Mouse (Mus musculus) CH12.LX (cell line): ENCODE results near the gene Gcnt1. TPM values are rescaled to one million over a fixed set of nuclear protein-coding genes. Genes with fewer than 3 reads are reported as not detected.

Source experiments
- DNase-seq: peaks from one replicate; pipeline ENCODE4 v3.0.0-alpha.2; 2013; ENCODE audit errors: extremely low read depth
- H3K27ac ChIP-seq: 2 replicates; pipeline ENCODE4 v1.5.1; 2012; ENCODE audit warnings: low read depth, mild to moderate bottlenecking, control low read depth, moderate library complexity; ENCODE audit not compliant: insufficient read depth
- H3K27me3 ChIP-seq: replicated peaks from 2 replicates; pipeline ENCODE3; 2012; ENCODE audit warnings: inconsistent platforms
- H3K36me3 ChIP-seq, 2 experiments: replicated peaks in 1 of 2; 2 replicates each; pipeline versions ENCODE3 to v1.6.1; 2012; ENCODE audit warnings: inconsistent platforms in 1 of 2, low read length in 1 of 2, mild to moderate bottlenecking in 1 of 2, mixed read lengths in 1 of 2, moderate library complexity in 1 of 2; ENCODE audit not compliant: control insufficient read depth in 1 of 2, insufficient read depth in 1 of 2
- H3K4me1 ChIP-seq, 2 experiments: 2 replicates each; pipeline ENCODE4 v1.6.1; 2012; ENCODE audit warnings: inconsistent platforms in 1 of 2, moderate library complexity in 1 of 2; ENCODE audit not compliant: insufficient read depth in 2 of 2, control insufficient read depth in 1 of 2
- H3K4me2 ChIP-seq: 2 replicates; pipeline ENCODE4 v1.6.1; 2012; ENCODE audit warnings: low read depth, mild to moderate bottlenecking, control low read depth; ENCODE audit not compliant: poor library complexity, insufficient read depth, severe bottlenecking
- H3K4me3 ChIP-seq, 3 experiments: fragments of 150-350 bp in 1 of 3; sonication (generic) in 1 of 3; replicated peaks in 1 of 3; 2 replicates each; pipeline versions ENCODE3 to v1.5.1; 2011 to 2012; ENCODE audit warnings: low read depth in 2 of 3, low read length in 2 of 3, mild to moderate bottlenecking in 2 of 3, moderate library complexity in 2 of 3, control low read depth in 1 of 3, improper control_type of control experiment in 1 of 3, inconsistent platforms in 1 of 3, mixed read lengths in 1 of 3; ENCODE audit not compliant: poor library complexity in 1 of 3
- H3K79me2 ChIP-seq: replicated peaks from 2 replicates; pipeline ENCODE4 v1.6.1; 2012; ENCODE audit warnings: mild to moderate bottlenecking, moderate library complexity; ENCODE audit not compliant: control insufficient read depth, poor library complexity, insufficient read depth, severe bottlenecking; ENCODE audit errors: extremely low read depth
- H3K9ac ChIP-seq: 2 replicates; pipeline ENCODE4 v1.6.1; 2012; ENCODE audit warnings: low read depth, mild to moderate bottlenecking, control low read depth, moderate library complexity; ENCODE audit not compliant: insufficient read depth
- H3K9me3 ChIP-seq: replicated peaks from 2 replicates; pipeline ENCODE3; 2012; ENCODE audit warnings: low read length, inconsistent platforms, mixed read lengths
- BHLHE40 ChIP-seq: IDR thresholded peaks from 2 replicates; pipeline ENCODE4 v1.6.1; 2011; ENCODE audit warnings: mild to moderate bottlenecking, low read depth, low read length, improper control_type of control experiment
- CHD1 ChIP-seq: IDR thresholded peaks from 2 replicates; pipeline ENCODE4 v1.6.1; 2012; ENCODE audit warnings: low read depth, low read length, improper control_type of control experiment, inconsistent platforms
- CTCF ChIP-seq, 2 experiments: IDR thresholded peaks in 1 of 2; conservative IDR thresholded peaks in 1 of 2; 2 replicates each; pipeline ENCODE4 v1.5.1; 2011 to 2012; ENCODE audit warnings: low read depth in 2 of 2, low read length in 2 of 2, improper control_type of control experiment in 1 of 2, inconsistent platforms in 1 of 2, mild to moderate bottlenecking in 1 of 2, moderate library complexity in 1 of 2
- ELF1 ChIP-seq: IDR thresholded peaks from 2 replicates; pipeline ENCODE4 v1.6.1; 2014; ENCODE audit warnings: low read depth, mild to moderate bottlenecking, inconsistent platforms, low read length, improper control_type of control experiment
- EP300 ChIP-seq: IDR thresholded peaks from 2 replicates; pipeline ENCODE4 v1.6.1; 2011; ENCODE audit warnings: low read length, improper control_type of control experiment
- ETS1 ChIP-seq: conservative IDR thresholded peaks from 2 replicates; pipeline ENCODE4 v1.6.1; 2012; ENCODE audit warnings: low read depth, mild to moderate bottlenecking, inconsistent platforms, low read length, improper control_type of control experiment, moderate library complexity
- GABPA ChIP-seq: IDR thresholded peaks from 2 replicates; pipeline ENCODE4 v1.6.1; 2012; ENCODE audit warnings: low read depth, low read length, improper control_type of control experiment, inconsistent platforms; ENCODE audit not compliant: insufficient replicate concordance
- HCFC1 ChIP-seq: IDR thresholded peaks from 2 replicates; pipeline ENCODE4 v1.6.1; 2012; ENCODE audit warnings: low read depth, mild to moderate bottlenecking, inconsistent platforms, low read length, improper control_type of control experiment
- IRF4 ChIP-seq: IDR thresholded peaks from 2 replicates; pipeline ENCODE4 v1.6.1; 2014; ENCODE audit warnings: low read depth, mild to moderate bottlenecking, inconsistent platforms, low read length, improper control_type of control experiment
- JUN ChIP-seq: IDR thresholded peaks from 2 replicates; pipeline ENCODE4 v1.6.1; 2011; ENCODE audit warnings: low read depth, mild to moderate bottlenecking, low read length, improper control_type of control experiment, moderate library complexity; ENCODE audit not compliant: insufficient read depth
- MAX ChIP-seq: IDR thresholded peaks from 2 replicates; pipeline ENCODE4 v1.6.1; 2011; ENCODE audit warnings: low read length, improper control_type of control experiment
- MAZ ChIP-seq: IDR thresholded peaks from 2 replicates; pipeline ENCODE4 v1.6.1; 2012; ENCODE audit warnings: low read depth, mild to moderate bottlenecking, inconsistent platforms, low read length, improper control_type of control experiment, moderate library complexity
- MEF2A ChIP-seq: IDR thresholded peaks from 2 replicates; pipeline ENCODE4 v1.6.1; 2014; ENCODE audit warnings: low read depth, mild to moderate bottlenecking, inconsistent platforms, low read length, improper control_type of control experiment, borderline replicate concordance
- MXI1 ChIP-seq: IDR thresholded peaks from 2 replicates; pipeline ENCODE4 v1.6.1; 2011; ENCODE audit warnings: mild to moderate bottlenecking, low read depth, low read length, improper control_type of control experiment
- MYC ChIP-seq: IDR thresholded peaks from 2 replicates; pipeline ENCODE4 v1.6.1; 2011; ENCODE audit warnings: low read depth, mild to moderate bottlenecking, improper control_type of control experiment, low read length
- NELFE ChIP-seq: IDR thresholded peaks from 2 replicates; pipeline ENCODE4 v1.6.1; 2011; ENCODE audit warnings: low read depth, low read length, improper control_type of control experiment
- NRF1 ChIP-seq: IDR thresholded peaks from 2 replicates; pipeline ENCODE4 v1.6.1; 2014; ENCODE audit warnings: low read depth, mild to moderate bottlenecking, inconsistent platforms, low read length, improper control_type of control experiment, moderate library complexity
- PAX5 ChIP-seq: IDR thresholded peaks from 2 replicates; pipeline ENCODE4 v1.6.1; 2012; ENCODE audit warnings: low read length, inconsistent platforms, mixed read lengths
- POLR2A ChIP-seq: IDR thresholded peaks from 2 replicates; pipeline ENCODE4 v1.6.1; 2011; ENCODE audit warnings: low read depth, mild to moderate bottlenecking, improper control_type of control experiment, low read length
- RAD21 ChIP-seq: IDR thresholded peaks from 2 replicates; pipeline ENCODE4 v1.6.1; 2011; ENCODE audit warnings: low read depth, mild to moderate bottlenecking, low read length, improper control_type of control experiment, moderate library complexity
- SIN3A ChIP-seq: IDR thresholded peaks from 2 replicates; pipeline ENCODE4 v1.6.1; 2012; ENCODE audit warnings: low read length, improper control_type of control experiment, inconsistent platforms
- SMC3 ChIP-seq: IDR thresholded peaks from 2 replicates; pipeline ENCODE4 v1.6.1; 2011; ENCODE audit warnings: low read depth, low read length, improper control_type of control experiment
- TCF12 ChIP-seq: IDR thresholded peaks from 2 replicates; pipeline ENCODE4 v1.6.1; 2014; ENCODE audit warnings: low read depth, mild to moderate bottlenecking, inconsistent platforms, low read length, improper control_type of control experiment
- UBTF ChIP-seq: IDR thresholded peaks from 2 replicates; pipeline ENCODE4 v1.6.1; 2012; ENCODE audit warnings: low read depth, mild to moderate bottlenecking, inconsistent platforms, low read length, improper control_type of control experiment, moderate library complexity
- USF2 ChIP-seq: conservative IDR thresholded peaks from 2 replicates; pipeline ENCODE4 v1.6.1; 2011; ENCODE audit warnings: low read depth, low read length, improper control_type of control experiment
- ZC3H11A ChIP-seq: IDR thresholded peaks from 2 replicates; pipeline ENCODE4 v1.6.1; 2012; ENCODE audit warnings: low read depth, mild to moderate bottlenecking, inconsistent platforms, low read length, improper control_type of control experiment
- ZMIZ1 ChIP-seq: IDR thresholded peaks from 2 replicates; pipeline ENCODE4 v1.6.1; 2012; ENCODE audit warnings: low read depth, mild to moderate bottlenecking, inconsistent platforms, low read length, improper control_type of control experiment
- ZNF384 ChIP-seq: IDR thresholded peaks from 2 replicates; pipeline ENCODE4 v1.6.1; 2012; ENCODE audit warnings: low read depth, low read length, improper control_type of control experiment, inconsistent platforms
- dilution Hi-C: fragments of 300-500 bp; cut with MboI; formaldehyde crosslinking; loops from 2 replicates; pipeline ENCODE4 v1.14.3; 2020; ENCODE audit warnings: low sequenced_read_pairs; ENCODE audit not compliant: extremely low pct_unique_long_range_greater_than_20kb, extremely low pct_ligation_motif_present
- in situ Hi-C: fragments of 300-500 bp; cut with MboI; formaldehyde crosslinking; loops from 3 replicates; pipeline ENCODE4 v1.14.3; 2019; ENCODE audit warnings: low sequenced_read_pairs, low pct_ligation_motif_present, low pct_unique_long_range_greater_than_20kb, mixed read lengths
- polyA plus RNA-seq: library from polyadenylated mRNA; unstranded; fragments of >175 nt; gene quantifications from 2 replicates; pipeline ENCODE4 v1.2.1, GENCODE M21; 2012; ENCODE audit warnings: low read depth; ENCODE audit not compliant: insufficient read length
- total RNA-seq, 2 experiments: library from RNA; depleted of rRNA; stranded (reverse); fragments of 300-350 nt in 1 of 2; fragments of >200 nt in 1 of 2; gene quantifications; 2 replicates each; pipeline ENCODE4 v1.2.3; 2012 to 2014

The Gcnt1 gene
- total and polyA plus RNA-seq, 3 experiments, result 4.2 to 7.6 (median 6.6) TPM

- Histone ChIP-seq H3K4me1 (peaks cover 0 to 27% of the 10 kb centered on the region in 2 experiments; a peak in 1 of 4 replicates), H3K36me3 (peaks cover 28 to 47% of the 10 kb centered on the region in 2 experiments), H3K4me3 (no peak overlapping the region), H3K9me3 (no peaks in the 10 kb centered on the region), H3K79me2 (no peaks in the 10 kb centered on the region), H3K27me3 (no peaks in the 10 kb centered on the region), H3K27ac (no peak overlapping the region), H3K4me2 (no peak overlapping the region), H3K9ac (no peak overlapping the region)
- dilution Hi-C loops (no loop called here), in situ Hi-C loops (no loop called here)
- no peak for DNase-seq
- TF ChIP-seq SIN3A (no peak), ZC3H11A (no peak), NRF1 (no peak)
Measured at GRCm38 (mm10) chr19:17396802-17397201, 24.2 kb upstream of the Gcnt1 start.

GRCm38 (mm10) chr19:17393841-17394591, 21.4 kb upstream of the Gcnt1 start, which contains the start of gene Rfk:
Gene Rfk, plus strand, starts transcription at chr19:17394043.
- peaks cover 15 to 27% of the 10 kb centered on the region in 2 experiments for H3K36me3 ChIP-seq
- H3K27me3 ChIP-seq, result no peaks in the 10 kb centered on the region
- H3K27ac ChIP-seq, result no peak within 1 kb of the TSS
- H3K79me2 ChIP-seq, result no peaks in the 10 kb centered on the region
- H3K4me1 ChIP-seq, result peaks cover 0 to 30% of the 10 kb centered on the region in 2 experiments; a peak in 2 of 4 replicates
- TF ChIP-seq ZNF384 (no peak), MAX (no peak), SIN3A (no peak; the same call in 1 of the 2 replicates), MXI1 (peak; percentile 25; the same call in 1 of the 2 replicates), JUN (no peak), RAD21 (no peak), MEF2A (0 out of 2 replicates have a peak, but pooled peaks have one; percentile 38), CTCF (conservative IDR thresholded peaks at IDR 0.05 in 1 of 2, IDR thresholded peaks at IDR 0.05 in 1 of 2; ENCODE audit: low read depth in 2 of 2, low read length in 2 of 2) (no peak), ELF1 (peak; percentile 65; the same call in 1 of the 2 replicates), USF2 (no peak), HCFC1 (peak; percentile 81), ETS1 (no peak), CHD1 (no peak), EP300 (no peak), TCF12 (peak; percentile 61; the same call in 1 of the 2 replicates), GABPA (no peak), BHLHE40 (no peak), POLR2A (peak; percentile 90), IRF4 (0 out of 2 replicates have a peak, but pooled peaks have one; percentile 17), ZC3H11A (no peak), UBTF (peak; percentile 66; the same call in 1 of the 2 replicates), ZMIZ1 (peak; percentile 65; the same call in 1 of the 2 replicates), NELFE (peak; percentile 88), SMC3 (no peak), PAX5 (no peak), MYC (no peak), NRF1 (no peak), MAZ (0 out of 2 replicates have a peak, but pooled peaks have one; percentile 56)
- H3K4me3 ChIP-seq, result peak within 1 kb of the TSS; percentile 74 to 94 (median 83)
- in situ Hi-C loops, result no loop called here
- dilution Hi-C loops, result no loop called here
- H3K4me2 ChIP-seq, result peak within 1 kb of the TSS; percentile 56
- DNase-seq, result peak; percentile 89
- H3K9ac ChIP-seq, result peak within 1 kb of the TSS; percentile 91
- no peaks in the 10 kb centered on the region for H3K9me3 ChIP-seq
